Mouse (Mus musculus) forebrain, embryonic 15.5 days (tissue): ENCODE results near the gene Ms4a4a. TPM values are rescaled to one million over a fixed set of nuclear protein-coding genes. Genes with fewer than 3 reads are reported as not detected.
"Not testable (repeated sequence)": the region's sequence is repeated elsewhere in the genome, so short reads cannot be mapped to it uniquely, and the experiment has no call there.

Experiments used
- ATAC-seq: fragments of 200-750 bp; cut with Nextera tagmentation; replicated peaks from 2 replicates; pipeline ENCODE4 v1.8.0; 2017; ENCODE audit warnings: mild to moderate bottlenecking, moderate TSS enrichment, moderate library complexity
- H3K27ac ChIP-seq: fragments of 300-500 bp; sonication (generic); replicated peaks from 2 replicates; pipeline ENCODE4 v1.5.1; 2015; ENCODE audit warnings: mild to moderate bottlenecking, inconsistent platforms
- H3K27me3 ChIP-seq: fragments of 300-500 bp; sonication (generic); 2 replicates; pipeline ENCODE4 v1.6.1; 2015; ENCODE audit warnings: inconsistent platforms
- H3K36me3 ChIP-seq: fragments of 300-500 bp; sonication (generic); 2 replicates; pipeline ENCODE4 v1.6.1; 2015; ENCODE audit warnings: mild to moderate bottlenecking, inconsistent platforms
- H3K4me1 ChIP-seq: fragments of 300-500 bp; sonication (generic); 2 replicates; pipeline ENCODE4 v1.6.1; 2015; ENCODE audit warnings: inconsistent platforms
- H3K4me2 ChIP-seq: fragments of 300-500 bp; sonication (generic); replicated peaks from 2 replicates; pipeline ENCODE4 v1.6.1; 2015; ENCODE audit warnings: mild to moderate bottlenecking, inconsistent platforms
- H3K4me3 ChIP-seq: fragments of 300-500 bp; sonication (generic); 2 replicates; pipeline ENCODE4 v1.5.1; 2015; ENCODE audit warnings: mild to moderate bottlenecking, inconsistent platforms
- H3K9ac ChIP-seq: fragments of 300-500 bp; sonication (generic); replicated peaks from 2 replicates; pipeline ENCODE4 v1.6.1; 2015; ENCODE audit warnings: mild to moderate bottlenecking, inconsistent platforms
- H3K9me3 ChIP-seq: fragments of 300-500 bp; sonication (generic); 2 replicates; pipeline ENCODE4 v1.6.1; 2016; ENCODE audit warnings: inconsistent platforms
- WGBS: fragments of 180-500 bp; shearing (Covaris S2); methylation state at CpG from one replicate; pipeline ENCODE4 v1.1.7; 2015; ENCODE audit warnings: mixed read lengths; 5-methylcytosine and 5-hydroxymethylcytosine counted together
- polyA plus RNA-seq: library from polyadenylated mRNA; unstranded; fragments of >200 nt; fragmentation: Nextera tagmentation; extraction: Ambion mirVana; gene quantifications from 2 replicates; pipeline ENCODE4 v1.2.1, GENCODE M21; 2015

Gene Ms4a4a
- polyA plus RNA-seq, 1 experiment from 2014 or later = 1.0 TPM

DNA sequence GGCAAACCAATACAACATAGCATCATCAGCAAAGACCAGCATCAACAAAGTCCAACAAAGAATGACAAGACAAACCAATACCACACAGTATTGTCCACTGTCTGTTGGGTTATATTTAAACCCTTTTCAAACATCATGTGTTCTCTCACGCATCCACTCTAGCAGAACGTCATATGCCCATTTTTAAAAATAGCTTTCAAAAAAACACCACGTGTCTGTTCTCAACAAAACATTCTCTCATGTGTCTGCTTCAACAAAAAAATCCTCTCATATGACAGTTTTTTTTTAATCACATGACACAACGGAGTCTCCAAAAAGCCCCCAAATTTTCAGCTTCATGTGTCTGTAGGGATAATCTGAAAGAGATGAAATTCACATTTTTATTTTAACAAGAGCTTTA is 12.4 kb downstream of the Ms4a4a start:
- no peak overlapping the region for H3K4me2 ChIP-seq
- no peaks in the 10 kb centered on the region for H3K9me3 ChIP-seq
- no peaks in the 10 kb centered on the region for H3K27me3 ChIP-seq
- no peak overlapping the region for H3K27ac ChIP-seq
- WGBS = 89% methylated on average over 4 of the region's 4 CpGs
- no peak for ATAC-seq
- no peaks in the 10 kb centered on the region for H3K36me3 ChIP-seq
- H3K9ac ChIP-seq = no peak overlapping the region
- H3K4me3 ChIP-seq = no peak overlapping the region
- no peaks in the 10 kb centered on the region for H3K4me1 ChIP-seq

DNA sequence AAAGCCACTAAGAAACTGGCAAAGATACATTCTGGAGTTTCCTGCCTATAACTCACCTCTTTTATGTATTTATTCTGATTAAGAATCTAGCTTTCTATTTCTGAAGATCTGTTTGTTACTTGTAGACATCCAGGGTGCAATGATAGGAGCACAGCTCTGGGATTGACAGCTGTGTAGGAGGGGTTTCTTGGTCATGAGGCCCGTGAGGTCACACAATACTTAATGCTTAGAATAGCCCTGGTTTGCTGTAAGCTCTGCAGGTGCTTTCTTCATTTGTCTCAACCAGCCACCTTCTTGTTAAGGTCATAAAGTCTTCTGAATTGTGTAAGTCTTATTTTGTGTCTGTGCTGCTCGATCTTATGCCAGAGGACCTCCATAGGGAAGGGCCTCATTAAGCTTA is 13.6 kb downstream of the Ms4a4a start:
- ATAC-seq = no peak
- no peaks in the 10 kb centered on the region for H3K4me1 ChIP-seq
- 79% methylated on average over 2 of the region's 2 CpGs for WGBS

DNA sequence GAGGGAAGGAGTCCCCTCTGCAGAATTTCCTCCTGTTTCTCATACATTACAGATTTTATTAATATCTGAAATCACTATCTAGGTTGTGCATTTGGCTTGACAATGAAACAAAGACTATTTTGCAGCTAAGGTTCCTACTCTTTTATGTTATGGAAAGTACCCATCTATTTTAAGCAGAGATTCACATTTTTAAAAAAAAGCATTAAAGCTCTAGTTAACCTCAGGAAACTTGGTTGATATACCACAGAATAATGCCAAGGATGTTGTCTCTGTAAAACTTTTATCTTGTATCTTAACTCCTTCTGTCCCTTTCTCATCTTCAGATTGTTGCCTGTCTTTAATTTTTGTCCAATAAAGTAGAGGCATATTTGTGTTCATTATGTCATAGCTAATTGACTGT is 20.4 kb downstream of the Ms4a4a start:
- no peaks in the 10 kb centered on the region for H3K9me3 ChIP-seq
- no peaks in the 10 kb centered on the region for H3K4me1 ChIP-seq
- no peaks in the 10 kb centered on the region for H3K27me3 ChIP-seq
- ATAC-seq = no peak
- H3K36me3 ChIP-seq = no peaks in the 10 kb centered on the region
- no peak overlapping the region for H3K4me3 ChIP-seq
- no peak overlapping the region for H3K4me2 ChIP-seq
- H3K27ac ChIP-seq = no peak overlapping the region
- H3K9ac ChIP-seq = no peak overlapping the region

More for the DNA sequence above, 13.6 kb downstream of the Ms4a4a start:
- no peaks in the 10 kb centered on the region for H3K9me3 ChIP-seq
- H3K9ac ChIP-seq = no peak overlapping the region
- no peak overlapping the region for H3K4me2 ChIP-seq
- no peaks in the 10 kb centered on the region for H3K27me3 ChIP-seq
- no peak overlapping the region for H3K4me3 ChIP-seq
- no peaks in the 10 kb centered on the region for H3K36me3 ChIP-seq
- H3K27ac ChIP-seq = no peak overlapping the region

DNA sequence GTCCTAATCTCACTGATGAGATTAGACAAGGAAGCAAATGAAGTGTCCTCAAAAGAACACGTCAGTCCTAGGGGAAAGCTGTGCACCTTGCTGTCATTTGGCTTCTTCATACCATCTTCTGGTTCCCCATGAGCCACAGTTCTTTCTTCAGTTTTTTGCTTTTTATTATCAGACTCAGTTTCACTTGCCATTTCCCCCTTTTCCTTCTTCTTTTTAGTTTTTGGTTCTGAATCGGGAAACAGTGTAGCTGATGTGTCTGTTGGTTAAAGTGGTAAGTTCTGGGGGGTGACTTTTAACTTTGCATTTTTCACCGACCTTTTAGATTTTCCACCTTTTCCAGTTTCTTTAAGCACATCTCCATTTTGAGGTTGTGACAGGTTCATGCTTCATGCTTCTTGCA is 29.2 kb downstream of the Ms4a4a start, which contains the start of gene Ms4a4c:
TSS of gene Ms4a4c (plus strand) at position 244 of the 400 bp plus-strand sequence.
- no peaks in the 10 kb centered on the region for H3K4me1 ChIP-seq
- no peaks in the 10 kb centered on the region for H3K36me3 ChIP-seq
- 79% methylated on average over 3 of the region's 3 CpGs for WGBS
- ATAC-seq = no peak
- no peak within 1 kb of the TSS for H3K4me2 ChIP-seq
- H3K4me3 ChIP-seq = no peak within 1 kb of the TSS
- no peak within 1 kb of the TSS for H3K9ac ChIP-seq
- H3K27ac ChIP-seq = no peak within 1 kb of the TSS
- H3K9me3 ChIP-seq = no peaks in the 10 kb centered on the region
- H3K27me3 ChIP-seq = no peaks in the 10 kb centered on the region

DNA sequence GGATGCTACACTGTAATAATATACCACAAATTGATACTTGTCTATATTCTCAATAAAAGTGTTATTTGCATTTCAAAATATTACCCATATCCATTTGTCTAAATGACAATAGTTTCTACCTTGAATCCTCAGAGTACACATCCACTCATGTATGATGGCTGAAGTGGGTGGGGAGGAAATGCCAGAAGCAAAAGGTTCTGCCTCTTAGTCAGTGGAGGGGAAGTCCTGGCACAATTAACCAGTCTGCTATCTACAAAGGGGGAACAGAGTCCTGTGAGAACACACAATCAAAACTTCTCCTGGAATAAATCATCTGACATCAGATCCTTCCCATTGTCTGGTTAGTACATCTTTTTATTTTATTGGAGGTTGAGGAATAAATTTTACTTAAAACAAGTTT is 32.1 kb downstream of the Ms4a4a start:
- H3K4me2 ChIP-seq = no peak overlapping the region
- ATAC-seq = no peak
- no peaks in the 10 kb centered on the region for H3K27me3 ChIP-seq
- no peaks in the 10 kb centered on the region for H3K36me3 ChIP-seq
- no peak overlapping the region for H3K27ac ChIP-seq
- no peak overlapping the region for H3K9ac ChIP-seq
- no peaks in the 10 kb centered on the region for H3K4me1 ChIP-seq
- H3K9me3 ChIP-seq = no peaks in the 10 kb centered on the region
- no peak overlapping the region for H3K4me3 ChIP-seq

DNA sequence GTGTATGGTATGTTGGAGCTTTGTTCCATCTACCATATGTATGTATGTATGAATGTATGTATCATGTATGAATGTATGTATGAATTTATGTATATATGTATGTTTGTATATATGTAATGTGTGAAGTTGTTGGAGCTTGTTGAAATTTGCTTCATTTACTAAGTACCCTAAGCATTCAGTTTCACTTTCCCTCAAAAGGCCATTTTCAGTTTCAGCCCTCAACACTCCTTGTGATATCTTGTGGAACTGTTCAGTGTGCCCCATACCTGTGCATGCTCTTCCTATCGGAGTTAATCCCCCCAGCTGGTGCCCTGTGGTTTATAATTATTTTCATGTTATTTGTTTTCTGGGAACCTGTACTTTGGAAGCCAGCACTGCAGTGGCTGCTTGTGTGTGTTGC is 33.3 kb downstream of the Ms4a4a start:
- Histone ChIP-seq H3K27ac (no peak overlapping the region), H3K27me3 (no peaks in the 10 kb centered on the region), H3K36me3 (no peaks in the 10 kb centered on the region), H3K4me3 (no peak overlapping the region), H3K9me3 (no peaks in the 10 kb centered on the region), H3K4me1 (no peaks in the 10 kb centered on the region), H3K4me2 (no peak overlapping the region), H3K9ac (no peak overlapping the region)
- ATAC-seq = no peak
- WGBS = 86% methylated on average over 1 of the region's 1 CpGs

DNA sequence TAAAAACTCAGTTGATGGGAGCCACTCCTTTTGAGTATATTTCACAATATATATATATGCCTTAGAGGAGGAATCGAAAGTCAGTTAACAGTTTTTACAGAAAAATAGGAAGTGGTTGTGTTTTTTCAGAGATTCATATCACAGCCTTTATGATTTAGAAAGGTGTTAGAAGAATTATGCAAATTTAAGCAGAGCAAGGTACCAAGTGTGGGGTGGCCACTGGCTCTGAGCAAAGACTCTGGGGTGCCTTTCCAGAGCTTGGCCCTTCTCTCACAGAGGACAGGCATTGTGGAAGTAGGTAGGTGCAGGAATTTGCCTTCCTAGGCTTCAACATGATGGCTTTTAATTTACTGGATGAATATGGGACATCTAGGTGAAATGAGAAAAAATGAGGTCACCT is 36.3 kb downstream of the Ms4a4a start:
- 87% methylated on average over 1 of the region's 1 CpGs for WGBS
- H3K27ac ChIP-seq = no peak overlapping the region
- no peaks in the 10 kb centered on the region for H3K36me3 ChIP-seq
- no peaks in the 10 kb centered on the region for H3K4me1 ChIP-seq
- no peak overlapping the region for H3K4me3 ChIP-seq
- H3K9me3 ChIP-seq = no peaks in the 10 kb centered on the region
- no peak overlapping the region for H3K9ac ChIP-seq
- ATAC-seq = no peak
- H3K4me2 ChIP-seq = no peak overlapping the region
- no peaks in the 10 kb centered on the region for H3K27me3 ChIP-seq

DNA sequence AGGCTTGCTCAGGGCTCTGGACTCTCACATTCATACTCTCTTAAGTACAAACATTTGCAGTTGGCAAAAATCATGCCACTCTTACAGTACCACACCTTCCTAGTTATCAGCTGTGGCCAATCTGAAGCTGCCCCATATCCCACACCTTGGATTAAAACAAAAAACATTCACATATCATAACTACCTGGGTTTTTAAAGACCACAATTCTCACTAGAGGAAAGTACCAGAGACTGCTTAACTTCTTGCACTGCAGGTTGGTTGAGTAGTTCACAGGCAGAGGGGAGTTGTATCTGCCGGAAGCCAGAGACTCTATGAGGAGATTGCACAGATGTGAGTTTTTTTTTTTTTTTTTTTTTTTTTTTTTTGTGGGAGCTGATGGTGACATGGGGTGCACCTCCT is 38.8 kb downstream of the Ms4a4a start:
- Histone ChIP-seq H3K27ac (no peak overlapping the region), H3K4me3 (no peak overlapping the region), H3K36me3 (no peaks in the 10 kb centered on the region), H3K27me3 (no peaks in the 10 kb centered on the region), H3K9ac (no peak overlapping the region), H3K9me3 (no peaks in the 10 kb centered on the region), H3K4me1 (no peaks in the 10 kb centered on the region), H3K4me2 (no peak overlapping the region)
- 89% methylated on average over 1 of the region's 1 CpGs for WGBS
- ATAC-seq = no peak

DNA sequence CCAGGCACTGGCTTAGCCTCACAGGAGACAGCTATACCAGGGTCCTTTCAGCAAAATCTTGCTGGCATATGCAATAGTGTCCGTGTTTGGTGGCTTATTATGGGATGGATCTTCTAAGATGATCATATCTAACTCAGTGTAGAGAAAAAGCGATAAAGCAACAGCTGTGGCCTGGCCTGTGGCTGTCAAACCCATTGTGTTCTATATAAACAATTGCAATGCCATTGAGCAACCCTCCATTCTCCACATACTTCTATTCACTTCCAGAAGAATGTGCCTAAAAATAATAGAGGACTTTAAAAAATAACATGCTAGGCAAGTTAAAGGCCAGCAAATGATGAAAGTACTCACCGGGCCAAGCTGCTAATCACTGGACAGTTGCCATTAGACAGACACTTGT is 40.3 kb downstream of the Ms4a4a start:
- H3K27ac ChIP-seq = no peak overlapping the region
- H3K36me3 ChIP-seq = no peaks in the 10 kb centered on the region
- no peaks in the 10 kb centered on the region for H3K4me1 ChIP-seq
- no peak for ATAC-seq
- WGBS = 76% methylated on average over 3 of the region's 3 CpGs
- H3K4me2 ChIP-seq = no peak overlapping the region
- no peaks in the 10 kb centered on the region for H3K27me3 ChIP-seq
- H3K9me3 ChIP-seq = no peaks in the 10 kb centered on the region
- H3K4me3 ChIP-seq = no peak overlapping the region
- H3K9ac ChIP-seq = no peak overlapping the region

DNA sequence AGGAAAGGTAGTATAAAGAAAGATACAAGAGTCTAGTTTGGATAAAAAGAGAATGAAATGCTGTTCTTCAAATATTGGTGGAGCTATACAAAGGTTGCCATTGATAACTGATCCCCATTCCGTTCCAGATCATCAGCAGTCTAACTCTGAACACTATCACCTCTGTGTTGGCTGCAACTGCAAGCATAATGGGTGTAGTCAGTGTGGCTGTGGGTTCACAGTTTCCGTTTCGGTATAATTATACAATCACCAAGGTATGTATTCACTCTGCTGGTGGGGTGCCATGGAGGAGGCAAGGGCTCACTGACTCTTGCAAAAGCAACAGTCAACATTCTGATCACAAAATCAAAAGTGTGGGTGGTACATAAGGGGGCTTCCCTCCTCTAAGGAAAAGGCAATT is 43.5 kb downstream of the Ms4a4a start:
- H3K4me2 ChIP-seq, H3K27me3 ChIP-seq, H3K9ac ChIP-seq, H3K9me3 ChIP-seq, H3K27ac ChIP-seq, H3K4me1 ChIP-seq, ATAC-seq, H3K36me3 ChIP-seq, H3K4me3 ChIP-seq: not testable (repeated sequence)
- 81% methylated on average over 3 of the region's 3 CpGs for WGBS

DNA sequence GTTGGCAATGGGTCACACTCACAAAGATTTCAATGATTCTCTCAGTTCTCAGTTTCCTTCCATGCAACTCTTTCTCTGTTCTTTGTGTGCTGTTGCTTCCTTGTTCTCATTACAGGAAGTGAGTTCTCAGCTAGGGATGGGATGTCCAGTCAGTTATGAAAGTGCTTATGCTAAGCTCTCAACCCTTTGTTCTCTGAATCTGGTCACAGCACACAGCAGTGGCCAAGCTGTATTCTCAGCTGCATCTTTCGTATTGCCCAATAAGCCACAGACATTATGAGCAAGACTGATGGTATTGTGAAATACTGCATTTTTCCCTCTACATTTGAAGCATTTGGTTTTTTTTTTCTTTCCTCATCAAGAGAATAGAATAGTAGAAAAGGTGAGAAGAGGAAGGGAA is 55.9 kb downstream of the Ms4a4a start:
- H3K36me3 ChIP-seq, H3K27me3 ChIP-seq, H3K27ac ChIP-seq, H3K4me2 ChIP-seq, H3K9me3 ChIP-seq, H3K4me1 ChIP-seq, H3K9ac ChIP-seq, H3K4me3 ChIP-seq, ATAC-seq: not testable (repeated sequence)
- 83% methylated on average over 1 of the region's 1 CpGs for WGBS

DNA sequence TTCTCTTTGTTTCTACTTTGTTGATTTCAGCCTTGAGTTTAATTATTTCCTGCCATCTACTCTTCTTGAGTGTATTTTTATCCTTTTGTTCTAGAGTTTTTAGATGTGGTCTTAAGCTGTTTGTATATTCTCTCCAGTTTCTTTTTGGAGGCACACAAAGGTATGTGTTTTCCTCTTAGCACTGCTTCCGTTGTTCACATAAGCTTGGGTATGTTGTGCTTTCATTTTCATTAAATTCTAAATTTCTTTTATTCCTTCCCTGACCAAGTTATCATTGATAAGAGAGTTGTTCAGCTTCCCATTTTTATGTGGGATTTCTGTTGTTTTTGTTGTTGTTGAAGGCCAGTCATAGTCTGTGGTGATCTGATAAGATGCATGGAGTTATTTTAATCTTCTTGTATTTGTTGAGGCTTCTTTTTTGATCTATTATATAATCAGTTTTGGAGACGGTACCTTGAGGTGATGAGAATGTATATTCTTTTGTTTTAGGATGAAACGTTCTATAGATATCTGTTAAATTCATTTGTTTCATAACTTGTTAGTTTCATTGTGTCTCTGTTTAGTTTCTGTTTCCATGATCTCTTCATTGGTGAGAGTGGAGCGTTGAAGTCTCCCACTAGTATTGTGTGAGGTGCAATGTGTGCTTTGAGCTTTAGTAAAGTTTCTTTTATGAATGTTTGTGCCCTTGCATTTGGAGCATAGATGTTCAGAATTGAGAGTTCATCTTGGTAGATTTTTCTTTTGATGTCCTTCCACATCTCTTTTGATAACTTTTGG is 59.9 kb downstream of the Ms4a4a start:
- H3K9me3 ChIP-seq = no peaks in the 10 kb centered on the region
- H3K27me3 ChIP-seq = no peaks in the 10 kb centered on the region
- no peak overlapping the region for H3K4me2 ChIP-seq
- no peaks in the 10 kb centered on the region for H3K4me1 ChIP-seq
- no peak overlapping the region for H3K4me3 ChIP-seq
- no peak for ATAC-seq
- H3K27ac ChIP-seq = no peak overlapping the region
- H3K36me3 ChIP-seq = no peaks in the 10 kb centered on the region
- H3K9ac ChIP-seq = no peak overlapping the region
- WGBS = 89% methylated on average over 4 of the region's 4 CpGs
